Mouse (Mus musculus) adrenal gland, adult (tissue): ENCODE data around the gene Lhx5.

ENCODE experiments used
- DNase-seq, 2 experiments: peaks; one replicate each; pipeline ENCODE4 v3.0.0; 2022 to 2023; ENCODE audit warnings: low spot score in 1 of 2; ENCODE audit not compliant: inconsistent age in 2 of 2

Lhx5 gene

GRCm38 (mm10) chr5:120431001-120431583 is 407 bp upstream of the Lhx5 start:
- DNase-seq: no peak

GRCm38 (mm10) chr5:120432486-120433015 is 1.1 kb downstream of the Lhx5 start:
- no peak for DNase-seq

GRCm38 (mm10) chr5:120433135-120433760 is 1.7 kb downstream of the Lhx5 start:
- no peak for DNase-seq

GRCm38 (mm10) chr5:120434231-120434735 is 2.8 kb downstream of the Lhx5 start:
- DNase-seq: no peak

GRCm38 (mm10) chr5:120435006-120435681 is 3.6 kb downstream of the Lhx5 start:
- no peak for DNase-seq

GRCm38 (mm10) chr5:120435731-120436501 is 4.4 kb downstream of the Lhx5 start:
- no peak for DNase-seq

GRCm38 (mm10) chr5:120436885-120437495 is 5.5 kb downstream of the Lhx5 start:
- DNase-seq: no peak

- DNase-seq: no peak
These were observed 6.0 kb downstream of the Lhx5 start for GRCm38 (mm10) chr5:120437539-120437938.

GRCm38 (mm10) chr5:120437986-120438385 is 6.5 kb downstream of the Lhx5 start:
- DNase-seq: no peak

GRCm38 (mm10) chr5:120438469-120438868 is 7.0 kb downstream of the Lhx5 start:
- no peak for DNase-seq

- no peak for DNase-seq
These were observed 7.7 kb downstream of the Lhx5 start for GRCm38 (mm10) chr5:120438991-120439710.

GRCm38 (mm10) chr5:120439887-120440670 is 8.6 kb downstream of the Lhx5 start:
- DNase-seq: peak in 1 of 2 experiments; percentile 58

GRCm38 (mm10) chr5:120440733-120441132 is 9.2 kb downstream of the Lhx5 start:
- peak; percentile 84 to 95 for DNase-seq

GRCm38 (mm10) chr5:120447305-120447704 is 15.8 kb downstream of the Lhx5 start:
- no peak for DNase-seq

- no peak for DNase-seq
These were observed 23.3 kb downstream of the Lhx5 start for GRCm38 (mm10) chr5:120454756-120455337.

- no peak for DNase-seq
These were observed 24.8 kb downstream of the Lhx5 start for GRCm38 (mm10) chr5:120456253-120456652.

- peak in 1 of 2 experiments; percentile 72 for DNase-seq
These were observed 25.5 kb downstream of the Lhx5 start for GRCm38 (mm10) chr5:120456841-120457554.

GRCm38 (mm10) chr5:120457628-120458027 is 26.1 kb downstream of the Lhx5 start:
- DNase-seq: peak; percentile 60 to 86
